Mouse (Mus musculus): Measurements from ENCODE around the gene Hist4h4.
"Not testable (repeated sequence)": the region's sequence is repeated elsewhere in the genome, so short reads cannot be mapped to it uniquely, and the experiment has no call there.

The Hist4h4 gene

GRCm38 (mm10) chr6:136815381-136815780 lies 11.2 kb upstream of the Hist4h4 start:
- DNase-seq (ENCODE audit: extremely low spot score), result no peak

GRCm38 (mm10) chr6:136813117-136813516 lies 8.9 kb upstream of the Hist4h4 start:
- no peak for DNase-seq (ENCODE audit: extremely low spot score)

- DNase-seq (ENCODE audit: extremely low spot score), result no peak
These were observed 7.0 kb upstream of the Hist4h4 start for GRCm38 (mm10) chr6:136811196-136811595.

GRCm38 (mm10) chr6:136809673-136810072 lies 5.5 kb upstream of the Hist4h4 start:
- DNase-seq (ENCODE audit: extremely low spot score), result no peak

GRCm38 (mm10) chr6:136809077-136809476 lies 4.9 kb upstream of the Hist4h4 start:
- no peak for DNase-seq (ENCODE audit: extremely low spot score)

- DNase-seq (ENCODE audit: extremely low spot score), result peak; percentile 22
These were observed 4.4 kb upstream of the Hist4h4 start for GRCm38 (mm10) chr6:136808631-136809046.

GRCm38 (mm10) chr6:136808014-136808417 lies 3.8 kb upstream of the Hist4h4 start, which contains the start of gene H2afj:
Gene H2afj (plus strand): TSS chr6:136808244.
- peak; percentile 97 for DNase-seq (ENCODE audit: extremely low spot score)

- DNase-seq (ENCODE audit: extremely low spot score), result peak; percentile 53
These were observed 3.3 kb upstream of the Hist4h4 start for GRCm38 (mm10) chr6:136807395-136808013.

GRCm38 (mm10) chr6:136806819-136807218 lies 2.6 kb upstream of the Hist4h4 start:
- DNase-seq (ENCODE audit: extremely low spot score), result no peak

- no peak for DNase-seq (ENCODE audit: extremely low spot score)
These were observed 1.2 kb upstream of the Hist4h4 start for GRCm38 (mm10) chr6:136805409-136805775.

- no peak for DNase-seq (ENCODE audit: extremely low spot score)
These were observed 642 bp upstream of the Hist4h4 start for GRCm38 (mm10) chr6:136804705-136805408.

GRCm38 (mm10) chr6:136803093-136803738 lies 999 bp downstream of the Hist4h4 start:
- DNase-seq (ENCODE audit: extremely low spot score), result no peak

GRCm38 (mm10) chr6:136801274-136801673 lies 2.9 kb downstream of the Hist4h4 start:
- no peak for DNase-seq (ENCODE audit: extremely low spot score)

GRCm38 (mm10) chr6:136800710-136801109 lies 3.5 kb downstream of the Hist4h4 start:
- no peak for DNase-seq (ENCODE audit: extremely low spot score)

GRCm38 (mm10) chr6:136797874-136798693 lies 6.1 kb downstream of the Hist4h4 start:
- not testable (repeated sequence) for DNase-seq (ENCODE audit: extremely low spot score)

- DNase-seq (ENCODE audit: extremely low spot score), result no peak
These were observed 8.4 kb downstream of the Hist4h4 start for GRCm38 (mm10) chr6:136795850-136796249.

- no peak for DNase-seq (ENCODE audit: extremely low spot score)
These were observed 9.1 kb downstream of the Hist4h4 start for GRCm38 (mm10) chr6:136795110-136795509.

GRCm38 (mm10) chr6:136793831-136794525 lies 10.2 kb downstream of the Hist4h4 start:
- DNase-seq (ENCODE audit: extremely low spot score), result peak; percentile 38

GRCm38 (mm10) chr6:136792884-136793758 lies 11.1 kb downstream of the Hist4h4 start:
- DNase-seq (ENCODE audit: extremely low spot score), result no peak

- DNase-seq (ENCODE audit: extremely low spot score), result no peak
These were observed 14.7 kb downstream of the Hist4h4 start for GRCm38 (mm10) chr6:136789391-136789971.
